Mouse (Mus musculus): Measurements from ENCODE around the gene Cggbp1.
"Not testable (repeated sequence)": the region's sequence is repeated elsewhere in the genome, so short reads cannot be mapped to it uniquely, and the experiment has no call there.

Cggbp1 gene

GRCm38 (mm10) chr16:64851563-64852362 lies at the start of gene Cggbp1, which contains the start of gene Zfp654:
Gene Cggbp1, plus strand, starts transcription at chr16:64851996.
Gene Zfp654, minus strand, starts transcription at chr16:64851652.
- peak; percentile 99 for DNase-seq (ENCODE audit: low read depth)

GRCm38 (mm10) chr16:64803041-64803440 lies 48.8 kb upstream of the Cggbp1 start:
- no peak for DNase-seq (ENCODE audit: low read depth)

GRCm38 (mm10) chr16:64817094-64817765 lies 34.6 kb upstream of the Cggbp1 start:
- no peak for DNase-seq (ENCODE audit: low read depth)

GRCm38 (mm10) chr16:64823890-64824289 lies 27.9 kb upstream of the Cggbp1 start:
- no peak for DNase-seq (ENCODE audit: low read depth)

DNA sequence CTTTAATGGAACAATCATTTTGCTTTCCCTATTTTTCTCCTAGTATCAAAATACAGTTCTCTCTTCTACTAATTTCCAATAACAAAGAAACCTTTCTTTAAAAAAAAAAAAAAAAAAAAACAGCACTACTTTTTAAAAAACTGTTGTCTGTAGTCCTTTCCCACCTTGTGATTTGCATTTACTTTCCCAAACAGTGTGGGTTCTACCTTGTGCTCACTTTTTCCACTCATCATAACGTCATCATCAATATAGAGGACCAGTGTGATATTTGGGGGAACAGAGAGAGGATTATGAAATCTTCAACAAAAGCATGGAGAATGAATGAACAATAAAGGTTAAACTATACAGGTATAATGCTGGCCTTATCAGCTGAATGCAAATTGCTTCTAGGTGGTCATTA lies 27.3 kb upstream of the Cggbp1 start:
- no peak for DNase-seq (ENCODE audit: low read depth)

- no peak for DNase-seq (ENCODE audit: low read depth)
These were observed 21.5 kb upstream of the Cggbp1 start for GRCm38 (mm10) chr16:64830291-64830690.

DNA sequence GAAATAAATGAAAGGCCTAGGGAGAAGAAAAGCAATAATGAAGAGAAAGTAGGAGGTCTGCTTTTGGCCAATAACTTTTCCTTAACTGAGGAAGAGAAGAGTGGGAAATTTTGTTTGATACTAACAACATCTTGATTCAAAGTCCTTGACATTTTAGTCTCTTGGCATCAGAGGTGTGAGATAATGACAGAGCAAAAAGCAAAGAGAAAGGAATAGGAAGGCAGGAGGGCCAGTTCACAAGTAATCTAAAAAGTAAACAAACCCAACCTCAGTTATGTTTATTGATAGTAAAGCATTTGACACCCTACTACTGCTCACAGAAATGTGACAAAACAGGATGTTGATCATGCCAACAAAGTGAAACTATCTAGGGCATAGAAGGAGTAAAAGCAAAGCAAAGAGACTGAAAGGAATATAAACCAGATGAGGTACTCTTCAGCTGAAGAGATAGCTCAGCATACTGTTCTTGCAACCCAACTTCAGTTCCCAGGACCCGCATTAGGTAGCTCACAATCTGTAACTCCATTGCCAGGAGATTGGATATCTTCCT lies 15.7 kb upstream of the Cggbp1 start:
- no peak for DNase-seq (ENCODE audit: low read depth)

DNA sequence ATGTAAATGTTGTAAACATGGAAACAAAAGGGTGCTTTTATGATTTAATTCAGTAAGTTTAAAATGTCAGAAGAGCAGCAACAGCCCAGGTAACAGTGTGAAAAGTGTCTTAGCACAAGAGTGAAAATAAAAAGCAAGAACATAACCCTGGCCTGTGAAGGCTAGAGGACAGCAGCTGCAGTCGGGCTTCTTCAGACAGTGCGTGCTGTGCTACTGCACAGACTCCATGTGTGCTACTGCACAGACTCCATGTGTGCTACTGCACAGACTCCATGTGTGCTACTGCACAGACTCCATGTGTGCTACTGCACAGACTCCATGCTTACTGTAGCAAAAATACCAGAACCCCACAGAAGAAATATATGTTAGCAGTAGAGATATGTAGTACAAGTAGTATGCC lies 15.1 kb upstream of the Cggbp1 start:
- no peak for DNase-seq (ENCODE audit: low read depth)

DNA sequence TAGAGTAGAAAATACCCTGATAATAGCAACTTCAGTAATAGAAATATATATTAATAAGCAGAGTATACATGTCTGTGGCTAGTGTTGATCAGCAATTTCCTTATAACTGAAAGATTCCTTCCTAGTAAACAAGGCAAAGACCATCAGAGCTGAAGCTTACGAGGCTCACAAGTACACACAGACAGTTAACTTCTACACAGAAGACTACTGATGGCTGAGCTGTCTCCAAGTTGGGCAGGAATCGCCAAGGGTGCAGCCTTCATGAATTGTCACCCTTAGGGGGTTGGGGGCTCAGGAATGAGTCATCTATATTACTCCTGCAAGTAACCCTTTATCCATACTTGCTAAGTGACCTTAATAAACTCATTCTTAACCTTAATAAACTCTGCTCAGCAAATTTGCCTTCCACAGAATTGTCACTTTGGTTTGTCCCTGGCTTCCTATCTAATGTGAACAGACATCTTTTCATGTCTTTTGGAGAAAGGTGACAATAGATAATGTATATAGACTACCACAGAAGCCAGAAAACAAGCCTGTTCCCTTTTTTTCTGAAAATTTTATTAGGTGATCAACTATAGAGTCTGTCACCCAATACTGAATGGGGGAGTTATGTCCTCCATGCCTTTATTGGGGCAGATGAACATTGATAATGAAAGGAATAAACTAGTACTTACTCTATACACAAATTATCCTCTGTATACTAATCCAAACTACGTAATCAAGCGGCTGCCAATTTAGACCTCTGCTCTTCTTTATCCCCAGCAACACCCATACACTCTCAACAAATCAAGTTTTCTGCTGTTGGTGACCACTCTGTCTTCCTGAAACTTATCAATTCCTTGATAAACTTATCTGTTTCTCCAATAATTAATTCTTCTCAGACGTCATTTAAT lies 10.1 kb upstream of the Cggbp1 start:
- no peak for DNase-seq (ENCODE audit: low read depth)

GRCm38 (mm10) chr16:64842374-64842729 lies 9.4 kb upstream of the Cggbp1 start:
- no peak for DNase-seq (ENCODE audit: low read depth)

DNA sequence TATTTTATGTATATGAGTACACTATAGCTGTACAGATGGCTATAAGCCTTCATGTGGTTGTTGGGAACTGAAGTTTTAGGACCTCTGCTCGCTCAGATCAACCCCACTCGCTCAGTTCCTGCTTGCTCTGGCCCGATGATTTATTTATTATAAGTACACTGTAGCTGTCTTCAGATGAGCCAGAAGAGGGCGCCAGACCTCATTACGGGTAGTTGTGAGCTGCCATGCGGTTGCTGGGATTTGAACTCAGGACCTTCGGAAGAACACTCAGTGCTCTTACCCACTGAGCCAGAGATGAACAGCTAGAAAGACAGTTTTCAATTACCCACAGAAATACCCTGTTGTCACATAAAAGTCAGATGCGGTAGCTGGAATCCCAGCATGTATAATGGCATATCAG lies 5.8 kb upstream of the Cggbp1 start:
- DNase-seq (ENCODE audit: low read depth): no peak

DNA sequence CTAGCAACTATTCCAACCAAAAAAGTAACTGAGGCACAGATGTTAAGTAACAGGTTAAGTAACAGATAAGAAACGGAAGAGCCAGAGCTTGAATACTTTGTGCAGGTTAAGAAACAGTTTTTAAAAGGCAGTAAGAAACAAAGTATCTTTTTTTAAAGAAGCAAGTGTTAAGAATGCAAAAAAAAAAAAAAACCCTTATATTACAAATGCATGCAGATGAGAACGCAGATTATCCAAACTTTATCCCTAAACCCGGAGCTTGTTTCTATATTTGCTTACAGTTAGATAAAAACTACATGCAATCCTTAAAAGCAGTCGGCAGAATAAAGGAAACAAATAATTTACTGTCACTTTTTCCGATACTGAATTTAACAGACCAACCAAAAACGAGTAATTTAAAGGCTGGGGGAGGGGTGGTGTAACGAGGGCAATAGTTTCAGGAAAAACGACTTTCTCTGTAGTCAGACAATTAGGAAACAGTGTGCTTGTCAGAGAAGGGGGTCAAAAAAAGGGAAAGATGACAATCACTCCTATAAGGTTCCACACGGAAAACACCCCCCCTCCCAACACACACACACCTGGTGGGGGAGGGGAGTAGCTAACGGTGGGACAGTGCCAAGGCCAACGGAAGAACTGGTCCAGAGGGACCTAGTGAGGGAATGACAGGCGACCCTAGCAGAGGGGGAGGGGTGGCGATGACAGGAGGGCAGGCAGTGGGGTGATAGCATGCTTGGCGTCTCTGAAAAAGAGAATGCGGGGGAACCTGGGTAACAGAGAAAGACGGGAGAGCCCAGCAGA lies 1.3 kb upstream of the Cggbp1 start:
- DNase-seq (ENCODE audit: low read depth): no peak

DNA sequence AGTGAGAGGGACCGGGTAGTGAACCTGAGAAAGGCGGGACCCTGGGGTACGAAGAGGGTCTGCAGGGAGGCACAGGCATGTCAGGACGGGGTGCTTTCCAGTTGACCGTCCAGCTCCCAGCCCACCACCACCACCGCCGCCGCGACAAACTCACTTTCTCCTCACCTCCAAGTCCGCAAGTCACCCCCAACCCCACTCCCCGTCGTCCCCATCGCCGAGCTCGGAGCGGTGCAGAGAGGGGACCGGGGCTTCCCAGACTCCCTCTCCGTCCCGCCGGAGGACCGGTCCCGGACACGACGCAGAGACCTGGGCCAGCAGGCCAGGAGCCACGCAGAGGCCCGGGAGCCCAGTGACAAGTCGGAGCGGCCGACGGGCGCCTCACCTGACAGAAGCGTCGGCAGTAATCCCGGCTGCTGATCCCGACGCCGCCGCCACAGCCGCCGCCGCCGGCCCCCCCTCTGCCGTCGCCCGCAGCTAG lies 672 bp upstream of the Cggbp1 start:
- no peak for DNase-seq (ENCODE audit: low read depth)

GRCm38 (mm10) chr16:64852441-64852871 lies 660 bp downstream of the Cggbp1 start:
- DNase-seq (ENCODE audit: low read depth): no peak

- no peak for DNase-seq (ENCODE audit: low read depth)
These were observed 1.1 kb downstream of the Cggbp1 start for GRCm38 (mm10) chr16:64852891-64853290.

GRCm38 (mm10) chr16:64856946-64857345 lies 5.2 kb downstream of the Cggbp1 start:
- DNase-seq (ENCODE audit: low read depth): no peak

DNA sequence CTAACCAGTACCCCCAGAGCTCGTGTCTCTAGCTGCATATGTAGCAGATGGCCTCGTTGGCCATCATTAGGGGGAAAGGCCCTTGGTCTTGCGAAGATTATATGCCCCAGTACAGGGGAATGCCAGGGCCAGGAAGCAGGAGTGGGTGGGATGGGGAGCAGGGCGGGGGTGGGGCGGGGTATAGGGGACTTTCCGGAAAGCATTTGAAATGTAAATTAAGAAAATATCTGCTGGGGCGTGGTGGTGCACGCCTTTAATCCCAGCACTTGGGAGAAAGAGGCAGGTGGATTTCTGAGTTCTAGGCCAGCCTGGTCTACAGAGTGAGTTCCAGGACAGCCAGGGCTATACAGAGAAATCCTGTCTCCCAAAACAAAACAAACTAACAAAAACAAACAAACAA lies 14.0 kb downstream of the Cggbp1 start:
- DNase-seq (ENCODE audit: low read depth): not testable (repeated sequence)

GRCm38 (mm10) chr16:64868613-64869012 lies 16.8 kb downstream of the Cggbp1 start:
- no peak for DNase-seq (ENCODE audit: low read depth)

DNA sequence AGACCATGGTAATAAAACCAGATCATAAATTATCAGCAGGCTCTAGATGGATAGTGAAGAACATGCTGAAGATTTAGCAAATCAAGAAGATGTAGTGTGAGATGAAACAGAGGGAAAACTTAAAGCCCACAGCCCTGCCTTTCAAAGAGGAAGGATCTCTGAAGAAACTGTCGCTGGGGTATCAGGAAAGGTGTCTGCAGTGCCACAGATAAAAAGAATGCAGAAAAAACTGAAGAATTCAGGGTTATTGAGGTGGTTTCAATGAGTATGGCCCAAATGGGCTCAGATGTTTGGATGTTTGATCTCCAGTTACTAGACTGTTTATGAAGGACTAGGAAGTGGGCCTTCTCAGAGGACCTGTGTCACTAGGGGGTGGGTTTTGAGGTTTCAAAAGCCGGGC lies 17.8 kb downstream of the Cggbp1 start:
- no peak for DNase-seq (ENCODE audit: low read depth)

GRCm38 (mm10) chr16:64872296-64872695 lies 20.5 kb downstream of the Cggbp1 start:
- no peak for DNase-seq (ENCODE audit: low read depth)

- no peak for DNase-seq (ENCODE audit: low read depth)
These were observed 21.0 kb downstream of the Cggbp1 start for GRCm38 (mm10) chr16:64872841-64873240.
